Mouse (Mus musculus): Measurements from ENCODE around the gene Kcnv2. TPM values are rescaled to one million over a fixed set of nuclear protein-coding genes. Genes with fewer than 3 reads are reported as not detected.

The Kcnv2 gene
- total RNA-seq, 1 experiment, result 0.13 TPM

GRCm38 (mm10) chr19:27379712-27380401 is 57.5 kb downstream of the Kcnv2 start:
- Histone ChIP-seq H3K27ac (ENCODE audit: insufficient read depth, low read depth, low read length, poor library complexity, severe bottlenecking) (no peak overlapping the region), H3K9me3 (ENCODE audit: control insufficient read depth, insufficient read depth, low read depth, low read length) (no peaks in the 10 kb centered on the region), H3K4me1 (ENCODE audit: control insufficient read depth in 2 of 2, insufficient read depth in 2 of 2, low read length in 2 of 2, poor library complexity in 1 of 2) (no peaks in the 10 kb centered on the region), H3K36me3 (ENCODE audit: control insufficient read depth, insufficient read depth, low read length, poor library complexity, severe bottlenecking) (no peaks in the 10 kb centered on the region; the same call in 1 of the 2 replicates), H3K4me3 (ENCODE audit: insufficient read depth in 1 of 2, low read depth in 1 of 2, low read length in 2 of 2, poor library complexity in 1 of 2, severe bottlenecking in 1 of 2) (no peak overlapping the region), H3K9ac (ENCODE audit: insufficient read depth, low read depth, low read length, poor library complexity, severe bottlenecking) (no peak overlapping the region)
- no peak for DNase-seq (ENCODE audit: low read depth, low spot score)
- in situ Hi-C loops (cut with MboI; ENCODE audit: low sequenced_read_pairs in 2 of 2, unreplicated experiment in 2 of 2), result no loop called here
- TF ChIP-seq HCFC1 (IDR thresholded peaks at IDR 0.05; ENCODE audit: borderline replicate concordance, insufficient read depth, low read length) (no peak), MAFK (IDR thresholded peaks at IDR 0.05; ENCODE audit: insufficient read depth, low read depth, low read length) (no peak), ZC3H11A (IDR thresholded peaks at IDR 0.05; ENCODE audit: borderline replicate concordance, low read depth, low read length) (no peak), CHD2 (IDR thresholded peaks at IDR 0.05; ENCODE audit: low read depth, low read length) (no peak), ZNF384 (IDR thresholded peaks at IDR 0.05; ENCODE audit: low read depth, low read length) (no peak)

GRCm38 (mm10) chr19:27382131-27382530 is 59.7 kb downstream of the Kcnv2 start:
- Histone ChIP-seq H3K4me3 (ENCODE audit: insufficient read depth in 1 of 2, low read depth in 1 of 2, low read length in 2 of 2, poor library complexity in 1 of 2, severe bottlenecking in 1 of 2) (no peak overlapping the region), H3K36me3 (ENCODE audit: control insufficient read depth, insufficient read depth, low read length, poor library complexity, severe bottlenecking) (peaks cover 9% of the 10 kb centered on the region), H3K4me1 (ENCODE audit: control insufficient read depth in 2 of 2, insufficient read depth in 2 of 2, low read length in 2 of 2, poor library complexity in 1 of 2) (no peaks in the 10 kb centered on the region), H3K9me3 (ENCODE audit: control insufficient read depth, insufficient read depth, low read depth, low read length) (no peaks in the 10 kb centered on the region), H3K9ac (ENCODE audit: insufficient read depth, low read depth, low read length, poor library complexity, severe bottlenecking) (no peak overlapping the region), H3K27ac (ENCODE audit: insufficient read depth, low read depth, low read length, poor library complexity, severe bottlenecking) (no peak overlapping the region)
- in situ Hi-C loops (cut with MboI; ENCODE audit: low sequenced_read_pairs in 2 of 2, unreplicated experiment in 2 of 2), result no loop called here
- DNase-seq (ENCODE audit: low read depth, low spot score), result no peak
- TF ChIP-seq CHD2 (IDR thresholded peaks at IDR 0.05; ENCODE audit: low read depth, low read length) (no peak), ZNF384 (IDR thresholded peaks at IDR 0.05; ENCODE audit: low read depth, low read length) (no peak), MAFK (IDR thresholded peaks at IDR 0.05; ENCODE audit: insufficient read depth, low read depth, low read length) (no peak), HCFC1 (IDR thresholded peaks at IDR 0.05; ENCODE audit: borderline replicate concordance, insufficient read depth, low read length) (no peak), ZC3H11A (IDR thresholded peaks at IDR 0.05; ENCODE audit: borderline replicate concordance, low read depth, low read length) (no peak)

GRCm38 (mm10) chr19:27383266-27383665 is 60.9 kb downstream of the Kcnv2 start:
- H3K4me3 ChIP-seq (ENCODE audit: insufficient read depth in 1 of 2, low read depth in 1 of 2, low read length in 2 of 2, poor library complexity in 1 of 2, severe bottlenecking in 1 of 2), result no peak overlapping the region
- in situ Hi-C loops (cut with MboI; ENCODE audit: low sequenced_read_pairs in 2 of 2, unreplicated experiment in 2 of 2), result no loop called here
- H3K36me3 ChIP-seq (ENCODE audit: control insufficient read depth, insufficient read depth, low read length, poor library complexity, severe bottlenecking), result peaks cover 18% of the 10 kb centered on the region
- no peaks in the 10 kb centered on the region for H3K9me3 ChIP-seq (ENCODE audit: control insufficient read depth, insufficient read depth, low read depth, low read length)
- DNase-seq (ENCODE audit: low read depth, low spot score), result no peak
- no peak overlapping the region for H3K9ac ChIP-seq (ENCODE audit: insufficient read depth, low read depth, low read length, poor library complexity, severe bottlenecking)
- no peak overlapping the region for H3K27ac ChIP-seq (ENCODE audit: insufficient read depth, low read depth, low read length, poor library complexity, severe bottlenecking)
- H3K4me1 ChIP-seq (ENCODE audit: control insufficient read depth in 2 of 2, insufficient read depth in 2 of 2, low read length in 2 of 2, poor library complexity in 1 of 2), result 0 out of 4 replicates have a peak, but pooled peaks cover 0 to 2% of the 10 kb centered on the region in 2 experiments
- TF ChIP-seq CHD2 (IDR thresholded peaks at IDR 0.05; ENCODE audit: low read depth, low read length), result no peak
- TF ChIP-seq MAFK (IDR thresholded peaks at IDR 0.05; ENCODE audit: insufficient read depth, low read depth, low read length), result no peak
- TF ChIP-seq ZC3H11A (IDR thresholded peaks at IDR 0.05; ENCODE audit: borderline replicate concordance, low read depth, low read length), result no peak
- TF ChIP-seq ZNF384 (IDR thresholded peaks at IDR 0.05; ENCODE audit: low read depth, low read length), result no peak
- TF ChIP-seq HCFC1 (IDR thresholded peaks at IDR 0.05; ENCODE audit: borderline replicate concordance, insufficient read depth, low read length), result no peak

GRCm38 (mm10) chr19:27385304-27385703 is 62.9 kb downstream of the Kcnv2 start:
- Histone ChIP-seq H3K9me3 (ENCODE audit: control insufficient read depth, insufficient read depth, low read depth, low read length) (no peaks in the 10 kb centered on the region), H3K9ac (ENCODE audit: insufficient read depth, low read depth, low read length, poor library complexity, severe bottlenecking) (no peak overlapping the region), H3K4me3 (ENCODE audit: insufficient read depth in 1 of 2, low read depth in 1 of 2, low read length in 2 of 2, poor library complexity in 1 of 2, severe bottlenecking in 1 of 2) (no peak overlapping the region), H3K4me1 (ENCODE audit: control insufficient read depth in 2 of 2, insufficient read depth in 2 of 2, low read length in 2 of 2, poor library complexity in 1 of 2) (0 out of 4 replicates have a peak, but pooled peaks cover 0 to 2% of the 10 kb centered on the region in 2 experiments), H3K27ac (ENCODE audit: insufficient read depth, low read depth, low read length, poor library complexity, severe bottlenecking) (no peak overlapping the region), H3K36me3 (ENCODE audit: control insufficient read depth, insufficient read depth, low read length, poor library complexity, severe bottlenecking) (peaks cover 27% of the 10 kb centered on the region)
- in situ Hi-C loops (cut with MboI; ENCODE audit: low sequenced_read_pairs in 2 of 2, unreplicated experiment in 2 of 2), result no loop called here
- DNase-seq (ENCODE audit: low read depth, low spot score), result no peak
- TF ChIP-seq ZC3H11A (IDR thresholded peaks at IDR 0.05; ENCODE audit: borderline replicate concordance, low read depth, low read length) (no peak), ZNF384 (IDR thresholded peaks at IDR 0.05; ENCODE audit: low read depth, low read length) (no peak), CHD2 (IDR thresholded peaks at IDR 0.05; ENCODE audit: low read depth, low read length) (no peak), HCFC1 (IDR thresholded peaks at IDR 0.05; ENCODE audit: borderline replicate concordance, insufficient read depth, low read length) (no peak), MAFK (IDR thresholded peaks at IDR 0.05; ENCODE audit: insufficient read depth, low read depth, low read length) (no peak)

Other genes with a start within 250 kb of the Kcnv2 start
- 4.6 and 7.5 TPM in 2 replicates for gene Vldlr, start 106.1 kb upstream of the Kcnv2 start, total RNA-seq (2012; rRNA removed)
- 102 and 120 TPM in 2 replicates for gene Pum3, start 107.2 kb downstream of the Kcnv2 start, total RNA-seq (2012; rRNA removed)